Mouse (Mus musculus) thymus, postnatal 0 days (tissue): Measurements from ENCODE around the gene Tmem129. TPM values are rescaled to one million over a fixed set of nuclear protein-coding genes. Genes with fewer than 3 reads are reported as not detected.

Experiments
- DNase-seq: peaks from one replicate; pipeline ENCODE4 v3.0.0-alpha.2; 2015; ENCODE audit warnings: low spot score
- polyA plus RNA-seq: library from polyadenylated mRNA; unstranded; fragments of >200 nt; fragmentation: Nextera tagmentation; extraction: Ambion mirVana; gene quantifications from 2 replicates; pipeline ENCODE4 v1.2.1, GENCODE M21; 2015

Tmem129 gene
- 28.4 and 30.8 TPM in 2 replicates for polyA plus RNA-seq

DNA sequence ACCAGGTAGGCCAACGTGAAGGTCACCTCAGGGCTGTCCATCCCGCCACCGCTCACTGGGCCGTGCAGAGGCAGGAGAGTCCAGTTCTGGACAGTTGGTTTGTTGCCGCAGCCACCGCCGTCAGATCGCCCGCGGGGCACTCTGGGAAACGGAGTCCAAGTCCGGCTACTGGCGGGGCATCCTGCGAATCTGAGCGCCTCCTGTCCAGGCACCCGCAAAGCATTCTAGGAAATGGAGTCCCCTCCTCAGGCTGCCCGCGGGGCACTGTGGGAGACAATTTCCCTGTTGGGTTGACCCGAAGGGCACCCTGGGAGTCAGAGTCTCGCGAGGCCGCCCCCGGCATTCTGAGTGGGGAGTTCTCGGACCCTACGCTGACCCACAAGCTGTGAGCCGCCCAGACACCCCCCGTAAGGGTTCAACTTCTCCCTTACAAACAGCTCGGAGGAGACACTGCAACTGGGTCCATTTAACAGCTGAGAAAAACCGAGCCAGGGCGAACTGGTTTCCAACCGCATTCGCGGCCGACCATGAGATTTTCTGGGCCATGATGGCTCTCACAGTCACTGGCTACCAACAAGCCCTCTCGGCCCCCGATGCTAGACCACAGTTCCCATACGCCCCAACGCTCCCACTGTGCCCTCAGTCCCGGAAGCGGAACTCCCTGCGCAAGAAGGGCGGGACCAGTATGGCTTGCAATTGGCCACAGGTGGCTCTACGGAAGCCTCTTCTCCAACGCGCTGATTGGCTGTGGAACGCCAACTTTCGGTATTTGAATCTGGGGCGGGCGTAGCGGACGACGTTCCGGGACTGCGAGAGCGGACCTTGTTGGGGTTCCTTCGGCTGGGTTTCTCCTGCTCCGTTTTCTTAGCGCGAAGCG lies at the start of gene Tmem129, which contains the start of gene Tacc3:
Tmem129 (minus strand) TSS at position 630 of the 877 bp plus-strand sequence.
Tacc3 (plus strand) TSS at position 342 of the 877 bp plus-strand sequence.
- peak; percentile 99 for DNase-seq

DNA sequence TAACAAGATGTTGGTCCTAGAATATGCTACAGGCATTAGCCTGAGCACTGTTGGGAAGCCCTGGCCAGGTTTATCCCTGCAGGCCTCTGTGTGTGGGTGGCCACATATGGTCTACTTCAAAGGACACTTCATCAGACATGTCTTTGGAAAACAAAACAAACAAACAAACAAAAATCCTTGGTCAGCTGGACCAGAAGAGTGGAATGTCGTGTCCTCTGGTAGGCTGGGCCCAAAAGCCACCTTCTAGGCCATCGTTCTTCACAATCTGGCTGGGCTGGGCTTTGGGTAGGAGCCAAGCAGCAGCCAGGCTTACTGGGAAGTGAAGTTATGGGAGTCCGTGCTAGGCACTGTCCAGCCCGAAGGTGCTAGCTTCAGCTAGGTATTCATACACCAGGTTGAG lies 48.9 kb upstream of the Tmem129 start:
- DNase-seq, result no peak

DNA sequence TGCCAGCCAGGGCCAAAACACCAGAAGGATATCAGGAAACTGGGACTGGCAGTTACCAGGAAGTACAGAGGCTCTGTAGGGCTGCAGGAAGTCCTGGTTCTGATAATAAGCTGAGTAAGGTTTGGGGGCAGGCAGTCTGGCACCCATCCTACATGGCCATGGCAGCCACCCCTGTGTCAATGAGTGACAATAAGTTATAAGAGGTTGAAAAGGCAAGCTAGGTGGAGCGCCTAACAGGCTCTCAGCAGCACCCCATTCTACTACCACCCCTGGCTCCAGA lies 48.1 kb upstream of the Tmem129 start:
- DNase-seq, result no peak

DNA sequence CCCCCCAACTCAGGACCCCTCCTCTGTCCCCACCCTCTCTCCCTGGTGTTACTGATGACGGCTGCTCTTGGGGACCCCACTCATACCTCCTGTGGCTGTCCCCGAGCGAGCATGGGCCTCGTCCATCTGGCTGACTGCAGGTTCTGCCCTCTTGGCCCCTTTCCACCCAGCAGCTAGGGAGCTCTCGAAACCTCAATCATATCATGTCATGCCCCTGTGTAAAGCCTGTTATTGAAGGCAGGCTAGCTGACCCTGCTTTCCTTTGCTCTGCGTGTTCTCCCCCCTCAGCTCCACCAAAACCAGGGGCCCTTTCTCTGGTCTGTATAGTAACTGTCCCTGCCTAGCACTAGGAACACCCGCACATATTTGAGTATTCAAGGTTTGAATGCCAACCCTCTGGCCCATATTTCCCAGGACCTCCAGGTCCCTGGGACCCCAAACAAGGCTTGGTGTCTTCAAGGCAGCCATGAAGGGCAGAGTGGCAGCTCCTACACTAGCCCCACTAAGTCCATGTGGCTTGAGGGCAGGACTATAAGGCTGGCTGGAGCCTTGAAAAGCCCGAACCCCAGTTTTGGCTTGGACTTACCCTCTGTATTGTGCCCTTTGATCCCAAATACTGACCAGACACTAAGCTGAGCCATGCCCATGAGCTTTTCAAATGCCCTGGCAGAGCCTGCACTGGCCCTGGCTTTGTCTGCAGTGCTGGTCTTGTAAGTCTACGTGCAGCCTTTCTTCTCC lies 47.6 kb upstream of the Tmem129 start:
- no peak for DNase-seq

DNA sequence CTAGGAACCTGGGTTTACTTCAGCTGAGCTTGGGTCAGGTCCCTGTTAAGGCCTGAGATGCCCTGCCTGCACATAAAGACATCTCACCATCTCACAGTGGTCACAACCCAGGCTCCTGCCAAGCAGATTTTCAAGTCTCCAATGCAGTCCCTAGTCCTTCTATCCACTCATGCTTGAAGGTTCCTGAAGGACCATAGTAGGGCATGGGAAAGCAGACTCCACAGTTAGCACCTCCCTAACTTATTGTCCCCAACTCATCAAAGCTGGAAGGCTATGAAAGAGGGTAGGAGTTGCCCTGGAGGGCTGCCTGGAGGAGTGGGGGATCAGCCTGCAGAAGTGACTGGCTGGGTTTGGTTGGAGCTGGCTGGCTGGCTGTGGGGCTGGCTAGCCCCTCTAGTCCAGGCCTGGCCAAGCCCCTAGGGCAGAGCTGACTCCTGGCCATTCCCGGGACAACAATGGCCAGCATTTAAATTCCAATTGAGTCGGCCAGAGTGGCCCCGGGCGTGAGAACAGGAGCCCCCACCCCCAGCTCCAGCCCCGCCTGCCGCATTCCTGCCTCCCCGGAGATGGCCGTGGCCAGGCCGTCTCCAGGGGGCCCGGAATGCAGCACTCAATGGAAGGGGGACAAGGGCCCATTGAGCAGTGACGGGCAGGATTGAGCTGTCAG lies 46.9 kb upstream of the Tmem129 start:
- no peak for DNase-seq

DNA sequence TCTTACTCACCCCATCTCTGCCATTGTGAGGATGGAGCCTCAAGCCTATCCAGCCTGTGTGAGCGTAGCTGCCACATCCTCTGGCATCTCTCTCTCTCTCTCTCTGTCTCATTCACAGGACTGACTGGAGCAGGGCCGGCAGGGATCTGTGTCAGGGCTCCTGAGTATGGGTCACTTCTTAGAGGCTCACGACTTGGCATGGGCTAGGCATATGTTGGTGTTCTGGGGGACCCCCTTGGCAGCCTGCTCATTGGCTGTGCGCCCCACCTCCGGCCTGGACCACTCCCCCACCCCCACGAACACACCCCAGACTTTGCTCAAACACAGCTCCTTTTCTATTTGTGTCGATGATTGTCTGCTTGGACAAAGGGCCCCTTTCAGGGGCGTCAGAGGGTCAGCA lies 45.8 kb upstream of the Tmem129 start:
- no peak for DNase-seq

DNA sequence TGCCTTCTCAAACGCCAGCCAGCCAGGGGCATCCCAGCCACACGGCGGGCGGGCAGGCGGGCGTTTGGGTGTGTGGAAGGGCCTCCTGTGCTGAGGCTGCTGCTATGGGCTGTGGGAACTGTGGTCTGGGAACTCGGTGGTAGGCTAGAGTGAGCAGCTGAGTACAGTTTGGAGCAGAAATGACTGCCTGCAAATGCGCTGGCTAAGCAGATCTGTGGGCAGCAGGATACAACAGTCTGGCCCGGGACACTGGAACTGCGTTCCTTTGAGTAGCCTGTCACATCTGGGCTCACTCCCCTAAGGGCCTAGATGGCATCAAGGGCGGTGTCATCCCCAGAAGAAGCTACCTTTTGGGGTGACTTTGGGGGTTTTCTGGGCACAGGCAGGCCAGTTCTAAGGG lies 43.6 kb upstream of the Tmem129 start:
- no peak for DNase-seq

DNA sequence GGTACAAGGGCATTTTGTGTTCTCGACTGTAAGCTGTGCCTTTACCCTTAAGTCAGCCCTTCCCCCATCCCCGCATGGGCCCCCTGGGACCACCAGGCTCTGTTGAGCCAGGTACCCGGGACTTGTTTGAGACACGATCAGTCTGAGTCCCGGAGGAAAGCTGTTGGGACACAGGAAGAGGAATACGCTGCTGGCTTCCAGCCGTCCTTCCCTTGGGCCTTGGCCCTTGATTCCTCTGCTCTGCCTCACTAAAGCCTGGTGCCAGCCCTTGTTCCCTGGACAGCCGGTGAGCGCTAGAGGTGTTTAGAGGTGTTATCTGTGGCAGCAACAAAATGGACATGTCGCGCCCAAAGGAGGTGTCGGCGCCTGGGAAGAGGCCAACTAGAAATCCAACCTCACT lies 41.8 kb upstream of the Tmem129 start:
- no peak for DNase-seq

DNA sequence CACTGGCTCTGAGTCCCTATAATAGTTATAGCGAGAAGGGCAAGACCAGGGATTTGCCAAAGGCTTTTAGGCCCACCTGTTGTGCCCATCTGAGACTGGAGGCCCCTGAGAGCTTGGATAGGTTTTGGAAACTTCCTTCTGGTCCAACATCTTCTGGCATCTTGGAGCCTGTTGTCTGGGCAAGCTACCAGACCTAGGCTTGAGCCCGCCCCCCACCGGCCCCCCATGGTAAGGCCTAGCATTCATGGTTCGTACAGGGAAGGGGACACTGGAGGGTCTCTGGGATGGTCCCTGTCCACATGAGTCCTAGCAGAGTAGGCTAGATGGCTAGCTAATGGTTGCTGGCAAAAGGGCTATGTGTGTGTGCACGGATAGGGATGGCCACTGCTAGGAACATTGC lies 40.5 kb upstream of the Tmem129 start:
- DNase-seq, result no peak

DNA sequence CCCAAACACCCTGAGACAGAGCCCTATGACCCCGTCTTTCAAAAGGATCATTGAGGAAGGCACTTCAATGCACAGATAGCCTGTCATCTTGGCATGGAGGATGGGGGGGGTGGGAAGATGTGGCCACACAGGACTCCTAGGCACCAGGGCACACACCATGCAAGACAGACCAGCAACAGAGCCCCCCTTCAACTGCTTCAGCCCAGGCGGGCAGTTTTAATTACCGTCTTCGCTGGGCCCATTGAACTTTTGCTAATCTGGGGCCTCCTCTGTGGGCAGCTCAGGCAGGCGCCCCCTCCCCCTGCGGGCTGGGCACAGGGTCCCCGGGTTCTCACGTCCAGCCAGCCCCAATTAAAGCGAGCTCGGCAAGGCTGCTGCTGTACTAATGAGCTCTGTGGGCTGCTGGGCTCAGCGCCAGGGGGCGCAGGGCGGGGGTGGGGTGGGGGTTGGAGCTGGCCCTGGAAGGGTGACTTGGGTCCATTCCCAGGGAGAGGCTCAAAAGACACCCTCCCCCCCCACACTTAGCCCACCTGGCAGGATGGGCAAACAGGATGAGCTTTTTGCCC lies 39.8 kb upstream of the Tmem129 start:
- DNase-seq, result no peak

DNA sequence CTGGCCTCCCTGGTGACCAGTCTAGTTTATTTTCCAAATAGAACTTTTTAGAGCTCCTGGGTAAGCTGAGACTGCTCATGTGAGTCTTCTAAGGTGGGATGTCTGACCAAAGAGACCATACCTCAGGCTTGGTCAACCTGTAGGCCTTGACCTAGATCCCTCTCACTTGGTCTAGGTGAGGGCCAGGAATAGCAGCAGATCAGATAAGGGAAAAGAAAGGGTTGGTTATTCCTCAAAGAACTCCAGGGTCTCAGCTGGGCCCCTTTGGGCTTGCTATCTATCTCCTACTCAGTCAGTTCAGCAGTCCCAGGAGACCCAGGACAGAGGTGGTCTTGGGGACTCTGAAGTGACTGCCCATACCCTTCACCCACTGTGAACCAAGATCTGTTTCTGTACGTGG lies 39.3 kb upstream of the Tmem129 start:
- no peak for DNase-seq

DNA sequence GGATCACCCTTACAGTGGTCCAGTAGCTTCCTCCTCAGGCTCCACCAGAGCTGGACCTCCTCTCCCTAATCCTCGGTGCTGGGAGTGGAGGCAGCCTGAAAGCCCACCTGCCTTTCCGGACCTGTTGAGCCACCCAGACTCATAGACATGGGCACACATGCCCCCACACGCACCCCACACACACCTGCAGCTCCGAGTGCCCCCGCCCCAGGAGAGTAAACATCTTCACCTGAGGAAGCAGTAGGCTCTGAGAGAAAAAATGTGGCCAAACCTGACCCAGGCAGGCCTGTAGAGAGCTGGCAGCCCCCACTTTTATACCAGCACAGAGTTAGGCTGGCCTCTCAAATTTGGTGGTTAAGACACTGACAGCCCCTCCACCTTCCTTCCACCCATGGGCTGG lies 38.2 kb upstream of the Tmem129 start:
- no peak for DNase-seq

DNA sequence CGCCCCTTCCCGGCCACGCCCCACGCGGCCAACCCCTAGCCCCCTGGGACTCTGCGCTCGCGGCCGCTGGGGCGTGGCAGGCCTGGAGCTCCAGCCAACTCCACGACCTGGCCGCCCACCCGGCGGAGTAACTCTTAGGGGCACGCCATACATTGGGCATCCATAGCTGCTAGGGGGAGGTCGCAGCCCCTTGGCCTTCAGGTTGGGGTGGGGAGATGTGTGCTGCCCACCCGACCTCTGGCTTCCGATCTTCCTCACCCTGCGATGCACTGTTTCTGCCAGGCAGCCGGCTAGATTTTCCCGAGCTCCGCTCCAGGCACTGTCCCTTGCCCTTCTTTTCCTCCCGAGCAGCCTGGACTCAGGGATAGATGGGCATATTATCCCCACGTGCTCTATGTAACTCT lies 37.5 kb upstream of the Tmem129 start:
- DNase-seq, result no peak

DNA sequence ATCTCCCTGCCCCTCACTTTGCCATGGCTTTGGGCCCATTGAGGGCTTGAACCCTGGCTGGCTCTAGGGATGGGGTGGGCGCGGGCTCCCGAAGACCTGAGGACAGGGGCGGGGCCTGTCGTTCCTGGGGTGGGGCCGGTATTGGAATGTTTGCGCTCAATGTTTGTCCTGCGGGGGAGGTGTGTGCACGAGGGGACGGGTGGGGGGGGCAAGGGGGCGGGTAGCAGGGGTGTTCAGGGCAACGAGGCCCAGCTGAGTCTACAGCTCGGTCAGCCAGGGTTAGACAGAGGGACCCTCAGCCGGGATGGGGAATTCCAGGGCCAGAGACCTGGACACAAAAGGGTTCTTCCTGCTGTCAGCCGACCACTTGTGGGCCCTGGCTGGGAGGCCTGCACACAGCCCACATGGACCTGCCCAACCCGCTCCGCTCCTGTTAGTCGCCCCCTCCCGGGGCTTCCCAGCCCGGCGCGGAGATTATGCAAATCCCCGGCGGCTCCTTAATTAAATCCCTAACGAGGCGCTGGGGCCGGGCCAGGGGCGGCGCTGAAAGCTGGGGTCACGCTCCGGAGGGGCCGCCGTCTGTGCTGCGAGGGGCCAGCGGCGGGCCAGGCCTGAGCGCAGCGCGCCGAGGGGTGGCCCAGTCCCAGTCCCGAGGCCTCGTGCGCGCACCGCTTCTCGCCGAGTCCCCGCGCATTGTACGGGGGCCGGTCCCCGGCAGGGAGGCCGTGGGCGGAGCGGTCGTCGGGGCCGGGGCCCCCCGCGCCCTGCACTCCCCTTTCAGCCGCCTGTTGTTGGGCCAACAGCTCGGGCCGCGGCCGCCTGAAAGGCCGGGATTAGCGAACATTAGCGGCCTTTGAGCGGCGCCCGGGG lies 36.9 kb upstream of the Tmem129 start:
- DNase-seq, result no peak

DNA sequence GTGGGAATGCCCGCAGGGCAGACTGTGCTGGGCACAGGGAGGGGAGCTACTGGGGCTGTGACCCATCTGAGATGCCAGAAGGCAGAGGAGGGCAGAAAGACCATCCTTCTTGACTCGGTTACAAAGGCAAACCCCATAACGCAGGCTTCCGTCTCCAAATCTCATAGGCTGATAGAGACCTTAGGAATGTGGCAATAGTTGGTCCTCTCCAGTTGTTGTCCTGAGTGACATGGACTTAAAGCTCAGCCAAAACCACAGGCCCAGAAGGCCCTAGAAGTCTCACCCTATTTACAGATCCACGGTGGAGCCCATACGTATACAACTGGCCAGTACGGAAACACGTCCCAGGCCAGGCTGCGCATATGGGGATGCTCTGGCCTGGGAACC lies 36.2 kb upstream of the Tmem129 start:
- no peak for DNase-seq

DNA sequence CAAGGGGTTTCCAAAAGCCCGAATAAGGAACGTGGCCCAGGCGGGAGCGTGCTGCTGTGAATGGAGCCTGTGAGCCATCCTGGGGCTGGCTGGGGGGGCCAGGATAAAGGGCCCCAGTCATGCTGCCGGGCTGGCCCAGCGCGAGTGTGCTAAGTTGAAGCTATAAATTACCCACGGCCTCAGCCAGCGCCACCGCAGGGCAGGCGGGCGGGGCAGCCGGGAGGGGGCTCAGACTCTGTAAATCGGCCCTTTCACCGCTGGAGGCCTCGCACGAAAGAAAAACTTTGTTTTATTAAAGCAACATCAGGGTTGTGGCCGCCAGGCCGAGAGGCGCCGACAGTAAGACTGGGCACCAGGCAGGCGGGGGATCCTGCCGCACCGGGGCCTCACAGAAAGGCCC lies 34.2 kb upstream of the Tmem129 start:
- DNase-seq, result no peak

DNA sequence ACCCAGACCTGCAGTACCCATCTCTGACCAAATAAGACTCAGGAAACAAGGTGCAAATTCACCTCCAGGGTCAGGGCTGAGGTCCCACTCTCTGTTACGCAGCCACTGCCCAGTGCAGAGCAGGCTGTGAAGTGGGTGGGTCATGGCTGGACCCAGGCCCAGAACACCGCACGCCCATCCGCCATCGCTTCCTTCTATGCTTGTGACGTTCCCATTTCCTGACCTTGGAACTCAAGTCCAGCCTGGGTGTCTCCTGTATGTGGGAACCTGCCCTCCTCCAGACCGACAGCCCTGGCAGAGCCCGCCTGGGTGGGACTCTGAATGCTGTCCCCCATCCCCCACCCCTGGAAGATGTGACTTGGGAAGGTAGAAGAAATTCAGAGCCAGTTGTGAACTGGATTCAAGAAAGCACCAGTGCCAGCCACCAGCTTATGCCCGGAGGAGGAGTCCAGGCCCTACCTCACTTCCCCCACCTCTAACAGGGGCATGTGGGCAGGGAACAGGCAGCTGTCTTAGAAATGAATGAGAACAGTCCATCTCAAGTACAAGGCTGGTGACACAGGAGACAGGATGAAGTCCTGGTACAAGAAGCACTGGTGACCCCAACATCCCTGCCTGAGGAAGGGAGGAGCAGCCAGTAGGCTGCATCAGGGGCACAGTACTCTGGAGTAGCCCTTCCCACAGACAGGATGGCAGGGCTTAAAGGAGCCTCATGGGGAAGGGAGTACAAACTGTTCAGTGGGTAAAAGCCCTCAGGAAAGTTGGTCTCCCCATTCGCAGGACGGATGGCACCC lies 31.8 kb upstream of the Tmem129 start:
- DNase-seq, result no peak

DNA sequence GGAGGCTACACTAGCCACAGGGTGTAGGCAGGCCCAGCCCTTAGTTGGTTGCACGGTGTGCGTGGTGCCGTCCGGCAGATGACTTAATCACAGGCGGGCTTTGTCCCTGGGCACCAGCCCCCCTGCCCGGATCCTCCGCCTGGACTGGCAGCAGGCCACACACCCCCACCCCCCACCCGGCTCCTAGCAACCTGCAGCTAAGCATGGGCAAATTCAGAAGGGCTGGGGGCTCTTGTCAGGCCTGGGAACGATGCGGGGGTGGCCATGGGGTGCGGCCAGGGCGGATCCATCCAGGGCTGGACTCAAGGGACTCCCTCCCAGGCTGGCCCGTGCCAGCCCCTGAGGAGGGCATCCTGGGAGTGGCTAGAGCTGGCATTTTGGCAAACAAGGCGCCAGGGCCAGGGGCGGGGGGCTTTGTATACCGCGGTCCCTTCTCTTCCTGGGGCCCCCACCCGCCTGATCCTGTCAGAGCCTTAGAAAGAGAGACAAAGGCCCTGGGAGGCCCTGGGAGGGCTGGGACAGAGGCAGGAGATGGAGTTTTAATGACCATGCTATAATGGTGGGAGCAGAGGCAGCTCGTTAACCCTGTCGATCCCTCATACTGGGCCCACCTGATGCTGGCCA lies 31.1 kb upstream of the Tmem129 start:
- DNase-seq, result no peak
